Mouse (Mus musculus): ENCODE data around the gene B2m. TPM values are rescaled to one million over a fixed set of nuclear protein-coding genes. Genes with fewer than 3 reads are reported as not detected.

B2m gene
- 42.6 and 81.9 TPM in 2 replicates for polyA plus RNA-seq (2012; rRNA removed)

DNA sequence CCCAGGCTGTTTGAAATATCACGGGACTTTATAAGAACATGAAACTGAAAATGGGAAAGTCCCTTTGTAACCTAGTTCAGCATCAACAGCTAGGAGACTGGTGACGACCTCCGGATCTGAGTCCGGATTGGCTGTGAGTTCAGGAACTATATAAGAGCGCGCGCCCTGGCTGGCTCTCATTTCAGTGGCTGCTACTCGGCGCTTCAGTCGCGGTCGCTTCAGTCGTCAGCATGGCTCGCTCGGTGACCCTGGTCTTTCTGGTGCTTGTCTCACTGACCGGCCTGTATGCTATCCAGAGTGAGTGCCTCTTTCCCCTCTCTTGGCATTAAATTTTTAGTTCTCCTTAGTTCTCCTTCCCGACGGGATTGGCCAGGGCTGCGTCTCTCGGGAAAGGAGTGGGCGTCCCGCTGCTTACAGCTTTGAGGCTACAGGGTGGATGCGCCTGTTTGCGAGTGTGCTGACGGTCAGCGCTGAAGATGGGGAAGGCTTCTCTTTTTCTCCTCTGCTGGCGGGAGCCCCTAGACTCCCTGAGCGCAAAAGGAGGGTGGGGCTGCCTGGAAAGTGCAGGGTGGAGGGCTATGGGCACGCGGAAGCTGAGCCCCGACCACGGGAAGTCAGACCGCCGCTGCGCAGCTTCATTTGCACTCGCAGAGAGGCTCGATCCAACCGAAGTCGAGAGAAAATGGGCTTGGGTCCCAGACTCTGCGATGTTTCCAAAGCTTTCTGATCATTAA lies at the start of gene B2m:
B2m (plus strand) TSS at position 179 of the 734 bp plus-strand sequence.

DNA sequence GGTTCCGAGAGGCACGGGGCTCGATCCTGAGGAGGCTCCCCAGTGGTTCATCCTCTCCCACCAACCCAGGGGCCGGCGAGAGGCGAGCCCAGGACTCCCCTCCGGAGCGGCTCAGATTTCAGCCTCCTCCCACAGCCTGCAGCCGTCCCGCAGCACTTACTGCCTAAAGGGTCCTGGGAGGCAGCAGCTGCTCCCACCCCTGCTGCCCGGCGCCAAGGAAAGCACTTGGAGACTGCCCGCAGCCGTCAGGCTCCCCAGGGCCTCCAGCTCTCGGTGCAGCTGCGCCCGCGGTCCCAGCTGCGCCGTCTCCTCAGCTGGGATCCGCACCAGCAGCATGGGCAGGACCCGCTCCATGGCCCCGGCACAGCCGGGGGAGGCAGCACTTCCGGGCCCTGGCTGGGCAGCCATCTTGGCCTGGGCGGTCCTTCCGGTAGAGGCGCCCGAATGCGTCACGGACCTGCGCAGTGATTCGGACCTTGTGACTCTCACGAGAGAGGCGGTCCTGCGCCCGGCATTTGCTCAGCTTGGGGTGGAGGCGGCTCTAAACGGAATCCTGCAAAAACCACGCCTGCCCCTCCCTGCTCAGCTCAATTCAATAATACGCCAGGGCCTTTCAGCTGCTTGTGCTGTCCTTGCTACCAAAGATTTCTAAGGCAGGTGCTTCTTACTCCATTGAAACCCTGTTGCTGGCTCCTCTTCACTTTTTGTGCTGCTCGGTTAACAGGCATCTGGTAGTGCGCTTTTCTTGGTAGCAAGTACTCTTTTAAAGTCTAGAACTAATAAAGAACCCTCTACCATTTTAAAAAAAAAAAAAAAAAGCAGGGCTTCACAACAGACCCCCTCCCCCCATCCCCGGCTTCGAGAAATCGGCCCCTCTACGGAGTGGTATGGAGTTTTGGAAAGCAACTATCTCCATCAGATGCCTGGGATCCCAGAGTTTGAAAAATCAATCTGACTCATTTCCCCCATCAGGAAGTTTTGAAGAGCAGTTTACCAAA lies 29.2 kb upstream of the B2m start, which contains the start of gene Spg11:
Spg11 (minus strand) TSS at position 426 of the 998 bp plus-strand sequence.

DNA sequence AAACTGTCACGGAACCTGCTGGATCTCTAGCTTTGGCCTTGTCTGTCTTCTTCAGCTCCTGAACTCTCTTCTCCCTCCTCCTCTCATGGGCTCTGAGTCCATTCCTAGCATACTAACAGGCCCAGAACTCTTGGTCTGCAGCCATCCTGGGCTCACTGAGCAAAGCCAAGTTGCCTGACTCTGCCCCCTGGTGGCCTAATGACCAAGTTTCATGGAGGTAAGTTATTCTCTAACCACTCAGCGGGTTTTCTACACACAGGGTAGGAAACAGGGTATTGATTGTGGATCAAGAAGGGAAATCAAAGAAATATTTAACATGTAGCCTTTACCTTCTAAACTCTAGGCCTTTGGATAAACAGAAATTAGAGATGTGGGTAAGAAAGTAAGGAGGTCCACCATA lies 13.2 kb downstream of the B2m start, which contains the start of gene Trim69:
Trim69 (plus strand) TSS at position 21 of the 400 bp plus-strand sequence.

DNA sequence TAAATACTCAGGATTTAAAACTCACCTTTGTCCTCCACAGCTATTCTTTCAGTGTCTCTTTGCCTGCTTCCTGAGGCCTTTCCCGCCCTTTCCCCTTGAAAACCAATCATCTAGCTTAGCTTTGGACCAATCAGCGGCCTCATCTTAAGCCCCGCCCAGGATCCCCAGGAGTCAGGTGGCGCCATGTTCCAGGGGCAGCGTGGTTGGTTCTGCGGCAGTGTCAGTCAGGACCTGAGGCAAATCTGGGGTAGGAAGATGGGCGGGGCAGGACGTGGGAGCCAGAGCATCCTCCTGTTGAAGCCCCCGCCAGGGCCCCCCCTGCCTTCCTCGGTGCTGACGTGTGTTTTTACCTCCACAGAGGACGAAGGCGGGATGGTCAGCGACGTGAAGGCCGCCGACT lies 38.6 kb downstream of the B2m start, which contains the start of the genes Patl2 and Terb2:
Patl2 (minus strand) TSS at position 84 of the 400 bp plus-strand sequence.
Terb2 (plus strand) TSS at position 167 of the 400 bp plus-strand sequence.

Other genes starting within 250 kb of the B2m start
- 30.0 and 41.0 TPM in 2 replicates for gene Ctdspl2, start 191.7 kb upstream of the B2m start, polyA plus RNA-seq (2012; rRNA removed)
- 0.22 and 0.45 TPM in 2 replicates for gene Mageb3, start 191.6 kb upstream of the B2m start, polyA plus RNA-seq (2012; rRNA removed)
- gene Eif3j1, start 119.1 kb upstream of the B2m start, polyA plus RNA-seq (2012; rRNA removed) = 22.5 and 31.2 TPM in 2 replicates
- gene Spg11, start 29.3 kb upstream of the B2m start, polyA plus RNA-seq (2012; rRNA removed) = 12.0 and 12.7 TPM in 2 replicates
- 0.11 and 0.13 TPM in 2 replicates for gene Trim69, start 13.0 kb downstream of the B2m start, polyA plus RNA-seq (2012; rRNA removed)
- 0.02 TPM in 1 of 2 replicates, not detected in the other for gene Patl2, start 38.5 kb downstream of the B2m start, polyA plus RNA-seq (2012; rRNA removed)
- gene Terb2, start 38.6 kb downstream of the B2m start, polyA plus RNA-seq (2012; rRNA removed) = not detected in 2 replicates
- 16.9 and 23.1 TPM in 2 replicates for gene Sord, start 87.1 kb downstream of the B2m start, polyA plus RNA-seq (2012; rRNA removed)
- gene Duox2, start 150.8 kb downstream of the B2m start, polyA plus RNA-seq (2012; rRNA removed) = 0.02 TPM in 2 replicates
- gene Duoxa2, start 151.2 kb downstream of the B2m start, polyA plus RNA-seq (2012; rRNA removed) = 0.04 TPM in 1 of 2 replicates, not detected in the other
- 0.10 and 0.16 TPM in 2 replicates for gene Duoxa1, start 166.0 kb downstream of the B2m start, polyA plus RNA-seq (2012; rRNA removed)
- 0.02 and 0.04 TPM in 2 replicates for gene Duox1, start 168.0 kb downstream of the B2m start, polyA plus RNA-seq (2012; rRNA removed)
- 41.1 and 62.7 TPM in 2 replicates for gene Shf, start 221.5 kb downstream of the B2m start, polyA plus RNA-seq (2012; rRNA removed)

All from central nervous system, embryonic 11.5 days (tissue).